Mouse (Mus musculus) G1E (cell line): ENCODE measurements around the gene Etv1.
"Not testable (repeated sequence)": the region's sequence is repeated elsewhere in the genome, so short reads cannot be mapped to it uniquely, and the experiment has no call there.

Experiments
- CTCF ChIP-seq: IDR thresholded peaks from 2 replicates; pipeline ENCODE4 v1.5.1; 2012; ENCODE audit warnings: low read depth, low read length, inconsistent platforms, mixed read lengths
- GATA1 ChIP-seq: IDR thresholded peaks from 2 replicates; pipeline ENCODE4 v1.6.1; 2012; ENCODE audit warnings: borderline replicate concordance, low read length, inconsistent platforms, mixed read lengths
- GATA2 ChIP-seq: IDR thresholded peaks from 2 replicates; pipeline ENCODE4 v1.6.1; 2012; ENCODE audit warnings: low read depth, low read length, inconsistent platforms, borderline replicate concordance
- POLR2AphosphoS5 ChIP-seq: IDR thresholded peaks from 2 replicates; pipeline ENCODE4 v1.6.1; 2012; ENCODE audit warnings: low read depth, low read length, inconsistent platforms; ENCODE audit not compliant: insufficient replicate concordance
- TAL1 ChIP-seq: conservative IDR thresholded peaks from 2 replicates; pipeline ENCODE4 v1.6.1; 2012; ENCODE audit warnings: low read depth, low read length, inconsistent platforms, mixed read lengths

DNA sequence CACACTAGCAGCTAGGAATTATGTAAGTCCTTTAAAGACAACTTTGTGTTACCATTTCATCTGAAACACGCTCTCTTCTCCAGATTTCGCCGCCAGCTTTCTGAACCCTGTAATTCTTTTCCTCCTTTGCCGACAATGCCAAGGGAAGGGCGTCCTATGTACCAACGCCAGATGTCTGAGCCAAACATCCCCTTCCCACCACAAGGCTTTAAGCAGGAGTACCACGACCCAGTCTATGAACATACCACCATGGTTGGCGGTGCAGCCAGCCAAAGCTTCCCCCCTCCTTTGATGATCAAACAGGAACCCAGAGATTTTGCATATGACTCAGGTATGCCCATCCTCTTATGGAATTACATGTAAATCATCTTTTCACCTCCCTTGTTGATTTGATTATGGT lies 55.8 kb downstream of the Etv1 start:
- not testable (repeated sequence) for TF ChIP-seq POLR2AphosphoS5, CTCF, TAL1, GATA1, GATA2
